Mouse (Mus musculus): ENCODE results near the gene Mettl17. TPM values are rescaled to one million over a fixed set of nuclear protein-coding genes. Genes with fewer than 3 reads are reported as not detected.

Mettl17 gene
- 1.7 and 22.2 TPM in 2 replicates for polyA plus RNA-seq (2012; ENCODE audit: low replicate concordance)

GRCm38 (mm10) chr14:51884598-51885331 lies at the start of gene Mettl17:
Gene Mettl17, plus strand, starts transcription at chr14:51884842.

GRCm38 (mm10) chr14:51853399-51853798 lies 31.2 kb upstream of the Mettl17 start, which contains the start of gene Ear6:
Gene Ear6, plus strand, starts transcription at chr14:51853699.

GRCm38 (mm10) chr14:51892191-51892939 lies 7.7 kb downstream of the Mettl17 start, which contains the start of gene Slc39a2:
Gene Slc39a2, plus strand, starts transcription at chr14:51892889.

GRCm38 (mm10) chr14:51913960-51914762 lies 29.5 kb downstream of the Mettl17 start, which contains the start of gene Ndrg2:
Gene Ndrg2, minus strand, starts transcription at chr14:51914158.

GRCm38 (mm10) chr14:51918125-51918524 lies 33.5 kb downstream of the Mettl17 start, which contains the start of gene Tppp2:
Gene Tppp2, plus strand, starts transcription at chr14:51918425.

GRCm38 (mm10) chr14:51922571-51922865 lies 37.9 kb downstream of the Mettl17 start, which contains the start of gene Rnase13:
Gene Rnase13, minus strand, starts transcription at chr14:51922773.

Other genes with a start within 250 kb of the Mettl17 start
- not detected in 2 replicates for gene Gm4181, start 249.2 kb upstream of the Mettl17 start, polyA plus RNA-seq (2012; ENCODE audit: low replicate concordance)
- not detected in 2 replicates for gene Gm17079, start 189.4 kb upstream of the Mettl17 start, polyA plus RNA-seq (2012; ENCODE audit: low replicate concordance)
- gene Gm5800, start 167.7 kb upstream of the Mettl17 start, polyA plus RNA-seq (2012; ENCODE audit: low replicate concordance) = not detected in 2 replicates
- not detected in 2 replicates for gene Ang4, start 111.3 kb upstream of the Mettl17 start, polyA plus RNA-seq (2012; ENCODE audit: low replicate concordance)
- gene AY358078, start 84.8 kb upstream of the Mettl17 start, polyA plus RNA-seq (2012; ENCODE audit: low replicate concordance) = not detected in 2 replicates
- not detected in 2 replicates for gene Ear6, start 31.1 kb upstream of the Mettl17 start, polyA plus RNA-seq (2012; ENCODE audit: low replicate concordance)
- gene Slc39a2, start 8.0 kb downstream of the Mettl17 start, polyA plus RNA-seq (2012; ENCODE audit: low replicate concordance) = 0.07 TPM in 1 of 2 replicates, not detected in the other
- 2.5 and 3.3 TPM in 2 replicates for gene Ndrg2, start 29.3 kb downstream of the Mettl17 start, polyA plus RNA-seq (2012; ENCODE audit: low replicate concordance)
- not detected in 2 replicates for gene Tppp2, start 33.6 kb downstream of the Mettl17 start, polyA plus RNA-seq (2012; ENCODE audit: low replicate concordance)
- not detected in 2 replicates for gene Rnase13, start 37.9 kb downstream of the Mettl17 start, polyA plus RNA-seq (2012; ENCODE audit: low replicate concordance)
- gene Arhgef40, start 99.9 kb downstream of the Mettl17 start, polyA plus RNA-seq (2012; ENCODE audit: low replicate concordance) = 192 and 325 TPM in 2 replicates
- not detected in 2 replicates for gene Tmem253, start 130.8 kb downstream of the Mettl17 start, polyA plus RNA-seq (2012; ENCODE audit: low replicate concordance)
- gene Zfp219, start 135.9 kb downstream of the Mettl17 start, polyA plus RNA-seq (2012; ENCODE audit: low replicate concordance) = 60.3 and 76.3 TPM in 2 replicates
- not detected in 2 replicates for gene Olfr221, start 157.6 kb downstream of the Mettl17 start, polyA plus RNA-seq (2012; ENCODE audit: low replicate concordance)
- gene Hnrnpc, start 219.2 kb downstream of the Mettl17 start, polyA plus RNA-seq (2012; ENCODE audit: low replicate concordance) = 8.3 and 14.3 TPM in 2 replicates
- 0.23 and 0.32 TPM in 2 replicates for gene Rpgrip1, start 225.9 kb downstream of the Mettl17 start, polyA plus RNA-seq (2012; ENCODE audit: low replicate concordance)